Mouse (Mus musculus): ENCODE results near the gene Rarb. TPM values are rescaled to one million over a fixed set of nuclear protein-coding genes. Genes with fewer than 3 reads are reported as not detected.

The Rarb gene
- polyA plus RNA-seq, 1 experiment from 2014 or later: 2.2 TPM

GRCm38 (mm10) chr14:16806155-16806554 is 12.8 kb downstream of the Rarb start:
- no peaks in the 10 kb centered on the region for H3K9me3 ChIP-seq (ENCODE audit: low read length)
- 38% methylated on average over 3 of the region's 3 CpGs for whole genome bisulfite sequencing (ENCODE audit: insufficient replicate concordance)
- H3K4me3 ChIP-seq (ENCODE audit: low read depth, low read length): no peak overlapping the region
- DNase-seq (no peak), ATAC-seq (peak; percentile 25; the same call in 1 of the 2 replicates)
- H3K9ac ChIP-seq (replicated peaks): no peak overlapping the region
- no peaks in the 10 kb centered on the region for H3K27me3 ChIP-seq (ENCODE audit: insufficient read depth, low read length)
- peak; percentile 68 for TF ChIP-seq EP300 (IDR thresholded peaks at IDR 0.05; ENCODE audit: low read depth)
- TF ChIP-seq CTCF (IDR thresholded peaks at IDR 0.05; ENCODE audit: low read depth): no peak
- no peak overlapping the region for H3K4me2 ChIP-seq (ENCODE audit: low read depth, low read length)
- H3K36me3 ChIP-seq (replicated peaks; ENCODE audit: insufficient read depth, low read length): no peaks in the 10 kb centered on the region
- no peak overlapping the region for H3K27ac ChIP-seq (ENCODE audit: low read depth)
- H3K4me1 ChIP-seq (ENCODE audit: insufficient read depth): no peaks in the 10 kb centered on the region

- TF ChIP-seq EP300 (IDR thresholded peaks at IDR 0.05; ENCODE audit: low read depth) (no peak), CTCF (IDR thresholded peaks at IDR 0.05; ENCODE audit: low read depth) (no peak)
- no peak for ATAC-seq
These were observed 28.8 kb downstream of the Rarb start for GRCm38 (mm10) chr14:16790161-16790560.

GRCm38 (mm10) chr14:16781942-16782541 is 36.9 kb downstream of the Rarb start:
- H3K9ac ChIP-seq (replicated peaks): no peak overlapping the region
- ATAC-seq (no peak), DNase-seq (no peak)
- no peak overlapping the region for H3K4me3 ChIP-seq (ENCODE audit: low read depth, low read length)
- H3K9me3 ChIP-seq (ENCODE audit: low read length): no peaks in the 10 kb centered on the region
- 78% methylated on average over 5 of the region's 5 CpGs for WGBS (ENCODE audit: insufficient replicate concordance)
- no peak overlapping the region for H3K27ac ChIP-seq (ENCODE audit: low read depth)
- no peaks in the 10 kb centered on the region for H3K36me3 ChIP-seq (replicated peaks; ENCODE audit: insufficient read depth, low read length)
- TF ChIP-seq CTCF (IDR thresholded peaks at IDR 0.05; ENCODE audit: low read depth) (no peak), EP300 (IDR thresholded peaks at IDR 0.05; ENCODE audit: low read depth) (no peak)
- no peaks in the 10 kb centered on the region for H3K27me3 ChIP-seq (ENCODE audit: insufficient read depth, low read length)
- H3K4me2 ChIP-seq (ENCODE audit: low read depth, low read length): no peak overlapping the region
- H3K4me1 ChIP-seq (ENCODE audit: insufficient read depth): no peaks in the 10 kb centered on the region

More at GRCm38 (mm10) chr14:16790161-16790560, 28.8 kb downstream of the Rarb start:
- no peak for DNase-seq
- Histone ChIP-seq H3K4me3 (ENCODE audit: low read depth, low read length) (no peak overlapping the region), H3K36me3 (replicated peaks; ENCODE audit: insufficient read depth, low read length) (no peaks in the 10 kb centered on the region), H3K4me2 (ENCODE audit: low read depth, low read length) (no peak overlapping the region), H3K9me3 (ENCODE audit: low read length) (no peaks in the 10 kb centered on the region), H3K27me3 (ENCODE audit: insufficient read depth, low read length) (no peaks in the 10 kb centered on the region), H3K9ac (replicated peaks) (no peak overlapping the region), H3K4me1 (ENCODE audit: insufficient read depth) (no peaks in the 10 kb centered on the region), H3K27ac (ENCODE audit: low read depth) (no peak overlapping the region)
- WGBS (ENCODE audit: insufficient replicate concordance): 71% methylated on average over 1 of the region's 1 CpGs

GRCm38 (mm10) chr14:16776723-16777381 is 42.1 kb downstream of the Rarb start:
- H3K36me3 ChIP-seq (replicated peaks; ENCODE audit: insufficient read depth, low read length): no peaks in the 10 kb centered on the region
- no peak overlapping the region for H3K27ac ChIP-seq (ENCODE audit: low read depth)
- H3K4me2 ChIP-seq (ENCODE audit: low read depth, low read length): no peak overlapping the region
- DNase-seq (no peak), ATAC-seq (no peak)
- no peaks in the 10 kb centered on the region for H3K27me3 ChIP-seq (ENCODE audit: insufficient read depth, low read length)
- H3K4me1 ChIP-seq (ENCODE audit: insufficient read depth): no peaks in the 10 kb centered on the region
- no peak overlapping the region for H3K4me3 ChIP-seq (ENCODE audit: low read depth, low read length)
- no peak overlapping the region for H3K9ac ChIP-seq (replicated peaks)
- no peak for TF ChIP-seq CTCF (IDR thresholded peaks at IDR 0.05; ENCODE audit: low read depth)
- no peak for TF ChIP-seq EP300 (IDR thresholded peaks at IDR 0.05; ENCODE audit: low read depth)
- WGBS (ENCODE audit: insufficient replicate concordance): 74% methylated on average over 2 of the region's 2 CpGs
- no peaks in the 10 kb centered on the region for H3K9me3 ChIP-seq (ENCODE audit: low read length)

- no peak for TF ChIP-seq CTCF (IDR thresholded peaks at IDR 0.05; ENCODE audit: low read depth)
- no peak for TF ChIP-seq EP300 (IDR thresholded peaks at IDR 0.05; ENCODE audit: low read depth)
These were observed 46.0 kb downstream of the Rarb start for GRCm38 (mm10) chr14:16772927-16773326.

GRCm38 (mm10) chr14:16765891-16766290 is 53.1 kb downstream of the Rarb start:
- no peaks in the 10 kb centered on the region for H3K36me3 ChIP-seq (replicated peaks; ENCODE audit: insufficient read depth, low read length)
- ATAC-seq (no peak), DNase-seq (no peak)
- no peak overlapping the region for H3K27ac ChIP-seq (ENCODE audit: low read depth)
- H3K9me3 ChIP-seq (ENCODE audit: low read length): no peaks in the 10 kb centered on the region
- TF ChIP-seq EP300 (IDR thresholded peaks at IDR 0.05; ENCODE audit: low read depth): no peak
- no peak for TF ChIP-seq CTCF (IDR thresholded peaks at IDR 0.05; ENCODE audit: low read depth)
- H3K27me3 ChIP-seq (ENCODE audit: insufficient read depth, low read length): no peaks in the 10 kb centered on the region
- WGBS (ENCODE audit: insufficient replicate concordance): 78% methylated on average over 1 of the region's 1 CpGs
- no peak overlapping the region for H3K9ac ChIP-seq (replicated peaks)
- no peak overlapping the region for H3K4me3 ChIP-seq (ENCODE audit: low read depth, low read length)
- no peak overlapping the region for H3K4me2 ChIP-seq (ENCODE audit: low read depth, low read length)
- H3K4me1 ChIP-seq (ENCODE audit: insufficient read depth): no peaks in the 10 kb centered on the region

More at GRCm38 (mm10) chr14:16772927-16773326, 46.0 kb downstream of the Rarb start:
- Histone ChIP-seq H3K27me3 (ENCODE audit: insufficient read depth, low read length) (no peaks in the 10 kb centered on the region), H3K4me3 (ENCODE audit: low read depth, low read length) (no peak overlapping the region), H3K9me3 (ENCODE audit: low read length) (no peaks in the 10 kb centered on the region), H3K4me1 (ENCODE audit: insufficient read depth) (no peaks in the 10 kb centered on the region), H3K27ac (ENCODE audit: low read depth) (no peak overlapping the region), H3K36me3 (replicated peaks; ENCODE audit: insufficient read depth, low read length) (no peaks in the 10 kb centered on the region), H3K9ac (replicated peaks) (no peak overlapping the region), H3K4me2 (ENCODE audit: low read depth, low read length) (no peak overlapping the region)
- ATAC-seq: no peak
- no peak for DNase-seq
- 65% methylated on average over 3 of the region's 3 CpGs for WGBS (ENCODE audit: insufficient replicate concordance)
